Mouse (Mus musculus) frontal cortex, postnatal 36 days (tissue): ENCODE data around the gene Zbbx.
A peak's percentile ranks its signal among the peaks of the same experiment; 100 is the strongest.

Source experiments
- DNase-seq, 2 experiments: peaks; one replicate each; pipeline ENCODE4 v3.0.0; 2022; ENCODE audit warnings: low spot score in 2 of 2

Zbbx gene

GRCm38 (mm10) chr3:75164838-75165496 is at the start of gene Zbbx:
TSS of gene Zbbx (minus strand) at chr3:75165034.
- DNase-seq: peak; percentile 64 to 79

- DNase-seq: peak; percentile 39 to 67
Measured at GRCm38 (mm10) chr3:75202808-75203503, 38.1 kb upstream of the Zbbx start.

- DNase-seq: no peak
Measured at GRCm38 (mm10) chr3:75182606-75183005, 17.8 kb upstream of the Zbbx start.

- no peak for DNase-seq
Measured at GRCm38 (mm10) chr3:75141876-75142275, 23.0 kb downstream of the Zbbx start.

GRCm38 (mm10) chr3:75104867-75105266 is 60.0 kb downstream of the Zbbx start:
- DNase-seq: peak; percentile 2 to 31

- DNase-seq: no peak
Measured at GRCm38 (mm10) chr3:75085762-75086161, 79.1 kb downstream of the Zbbx start.

- no peak for DNase-seq
Measured at GRCm38 (mm10) chr3:75078906-75079305, 85.9 kb downstream of the Zbbx start.

GRCm38 (mm10) chr3:75009701-75010100 is 155.1 kb downstream of the Zbbx start:
- DNase-seq: no peak
